Mouse (Mus musculus): ENCODE results near the gene Utrn.

DNA sequence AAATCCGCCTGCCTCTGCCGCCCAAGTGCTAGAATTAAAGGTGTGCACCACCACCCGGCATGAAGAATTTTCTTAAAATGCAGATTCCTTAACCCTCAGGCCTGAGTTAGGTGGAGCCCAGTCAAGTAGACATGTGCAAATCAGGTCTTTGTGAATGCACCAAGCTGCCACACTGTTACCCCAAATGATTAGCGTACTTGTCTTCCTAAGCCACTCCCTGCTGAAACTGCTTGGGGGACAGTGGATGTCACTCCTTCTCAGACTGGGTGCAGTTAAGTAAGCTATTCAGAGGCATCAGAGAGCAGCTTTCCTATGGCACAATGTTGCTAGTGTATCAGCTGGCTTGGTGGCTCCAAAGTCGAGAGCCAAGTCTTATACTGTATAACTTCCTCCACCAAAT, 83.9 kb downstream of the Utrn start:
- TF ChIP-seq POLR2A (IDR thresholded peaks at IDR 0.05; ENCODE audit: insufficient read depth, low read depth, low read length), result no peak
- no peak for TF ChIP-seq EP300 (IDR thresholded peaks at IDR 0.05; ENCODE audit: insufficient read depth, low read depth, low read length)
- TF ChIP-seq CTCF (IDR thresholded peaks at IDR 0.05), result no peak
